Mouse (Mus musculus) embryonic stem cell, embryonic (primary cell): ENCODE data around the gene Slc45a3.

Experiments
- CTCF ChIA-PET, 4 experiments: fragments of 300-600 bp in 2 of 4; fragments of 350-600 bp in 2 of 4; sonication (Branson Sonifier 250); formaldehyde crosslinking; loops; one replicate each; lab custom pipeline; 2022; ENCODE audit warnings: inconsistent platforms in 2 of 4; lab: Charles Lee
- POLR2A ChIA-PET, 4 experiments: fragments of 300-600 bp in 2 of 4; fragments of 350-600 bp in 2 of 4; sonication (Branson Sonifier 250); formaldehyde crosslinking; loops; one replicate each; lab custom pipeline; 2022; ENCODE audit warnings: antibody characterized with exemption in 4 of 4, inconsistent platforms in 1 of 4; lab: Charles Lee

Gene Slc45a3

GRCm38 (mm10) chr1:131962606-131963084, at the start of gene Slc45a3:
Gene Slc45a3 (plus strand): TSS chr1:131962967.
- POLR2A ChIA-PET, result interaction anchor here in 3 of 4 experiments (0.5 to 13.1 kb wide), 22 partner anchors 8 to 818 kb away, joined by 3 to 130 read pairs (median 4); partner anchors contain the start of genes Elk4 (in 1 of the 3) and Slc41a1 (in 1 of the 3)

GRCm38 (mm10) chr1:131917634-131918033, 45.1 kb upstream of the Slc45a3 start:
- CTCF ChIA-PET, result no interaction called here
- POLR2A ChIA-PET, result interaction anchor here in 2 of 4 experiments (1.0 to 1.7 kb wide), 4 partner anchors 9 to 27 kb away, joined by 3 to 20 read pairs (median 4); no protein-coding TSS in a partner anchor

More at GRCm38 (mm10) chr1:131962606-131963084, at the start of gene Slc45a3:
- CTCF ChIA-PET, result interaction anchor here (0.6 to 2.9 kb wide), 9 partner anchors 8 to 262 kb away, joined by 3 to 23 read pairs (median 5); no protein-coding TSS in a partner anchor

GRCm38 (mm10) chr1:131919052-131919451, 43.7 kb upstream of the Slc45a3 start:
- POLR2A ChIA-PET, result interaction anchor here in 3 of 4 experiments (0.6 to 3.5 kb wide), 6 partner anchors 9 to 148 kb away, joined by 3 to 23 read pairs (median 5); partner anchors contain the start of gene Nucks1 (in 1 of the 3)
- CTCF ChIA-PET, result no interaction called here

- ChIA-PET CTCF (interaction anchor here in 2 of 4 experiments (0.5 to 1.0 kb wide), 5 partner anchors 8 to 235 kb away, joined by 3 to 5 read pairs (median 3); no protein-coding TSS in a partner anchor), POLR2A (interaction anchor here in 2 of 4 experiments (0.7 to 1.4 kb wide), 10 partner anchors 8 to 36 kb away, joined by 3 to 10 read pairs (median 5); no protein-coding TSS in a partner anchor)
Observed at GRCm38 (mm10) chr1:131922100-131922499, 40.7 kb upstream of the Slc45a3 start.

DNA sequence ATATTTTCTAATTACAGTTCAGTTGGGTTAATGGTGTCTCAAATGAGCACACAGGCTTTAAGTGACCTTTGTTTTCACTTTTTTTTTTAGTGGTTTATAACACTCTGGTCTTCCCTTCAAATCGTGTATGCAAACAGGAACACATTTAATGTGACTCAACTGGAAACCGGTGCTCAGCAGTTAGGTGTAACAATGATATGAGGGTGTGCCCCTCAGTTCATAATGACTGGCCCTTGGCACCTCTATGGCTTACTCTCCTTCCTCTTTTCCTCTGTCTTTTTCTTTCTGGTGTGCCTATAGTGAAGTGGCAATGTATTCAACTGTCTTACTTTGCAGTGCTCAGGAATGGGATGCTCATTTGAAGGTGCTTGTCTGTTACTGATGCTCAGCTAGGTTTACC, 29.3 kb upstream of the Slc45a3 start:
- CTCF ChIA-PET, result interaction anchor here in 1 of 4 experiments (2.2 kb wide), 1 partner anchor 48 kb away, joined by 5 read pairs; no protein-coding TSS in a partner anchor
- POLR2A ChIA-PET, result interaction anchor here in 2 of 4 experiments (0.9 to 2.6 kb wide), 11 partner anchors 9 to 49 kb away, joined by 3 to 15 read pairs (median 5); partner anchors contain the start of gene Nucks1 (in 1 of the 2)

DNA sequence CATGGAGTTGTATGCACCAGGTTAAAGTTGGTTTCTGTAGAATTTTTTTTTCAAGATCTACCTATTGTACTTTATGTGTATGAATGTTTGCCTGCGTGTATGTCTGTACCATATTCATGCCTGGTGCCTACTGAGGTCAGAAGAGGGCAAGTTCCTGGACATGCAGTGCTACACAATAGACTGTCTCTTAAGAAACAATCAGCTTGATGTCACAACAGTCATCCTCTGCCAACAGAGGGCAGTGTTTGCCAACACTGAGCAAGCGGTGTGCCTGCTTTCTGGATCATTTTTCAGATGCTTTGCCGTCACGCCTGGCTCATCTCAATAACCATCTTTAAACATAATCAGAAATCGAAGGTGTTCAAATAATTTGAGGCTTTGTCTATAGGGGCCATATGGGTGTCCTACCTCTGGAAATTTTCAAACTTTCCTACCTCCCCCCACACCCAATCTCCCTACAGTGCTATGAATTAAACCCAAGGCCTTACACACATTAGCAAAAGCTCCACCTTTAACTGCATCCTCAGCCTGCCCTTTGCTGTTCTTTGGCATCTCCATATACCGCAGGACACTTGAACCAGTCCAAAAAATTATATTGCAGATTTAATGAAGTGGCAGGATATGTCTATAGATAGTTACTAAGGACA, 25.0 kb upstream of the Slc45a3 start:
- CTCF ChIA-PET, result interaction anchor here (0.6 to 3.4 kb wide), 29 partner anchors 8 to 788 kb away, joined by 3 to 55 read pairs (median 4); no protein-coding TSS in a partner anchor
- POLR2A ChIA-PET, result interaction anchor here (0.6 to 4.1 kb wide), 19 partner anchors 8 to 109 kb away, joined by 3 to 30 read pairs (median 4); no protein-coding TSS in a partner anchor

DNA sequence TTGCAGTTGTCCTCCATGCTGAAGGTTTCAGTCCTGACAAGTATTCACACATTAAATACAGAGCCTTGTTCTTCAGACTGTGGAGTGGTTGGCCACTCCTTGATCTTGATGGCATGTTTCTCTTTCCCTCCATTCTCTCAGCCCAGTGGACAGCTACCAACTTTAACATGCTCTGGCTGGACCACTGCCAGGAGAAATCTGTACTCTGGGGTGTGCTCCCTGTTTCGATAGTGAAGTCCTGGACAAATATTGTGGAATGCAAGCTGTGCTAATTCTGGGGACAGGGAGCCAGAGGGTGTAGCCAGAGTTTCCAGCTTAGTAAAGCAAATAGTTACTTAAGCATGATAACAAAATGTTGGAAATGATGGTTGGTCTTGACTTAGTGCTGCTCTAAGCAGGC, 24.0 kb upstream of the Slc45a3 start:
- ChIA-PET POLR2A (interaction anchor here (0.6 to 4.1 kb wide), 18 partner anchors 9 to 255 kb away, joined by 3 to 30 read pairs (median 4); no protein-coding TSS in a partner anchor), CTCF (interaction anchor here (0.5 to 3.4 kb wide), 9 partner anchors 12 to 89 kb away, joined by 3 to 55 read pairs (median 4); no protein-coding TSS in a partner anchor)

DNA sequence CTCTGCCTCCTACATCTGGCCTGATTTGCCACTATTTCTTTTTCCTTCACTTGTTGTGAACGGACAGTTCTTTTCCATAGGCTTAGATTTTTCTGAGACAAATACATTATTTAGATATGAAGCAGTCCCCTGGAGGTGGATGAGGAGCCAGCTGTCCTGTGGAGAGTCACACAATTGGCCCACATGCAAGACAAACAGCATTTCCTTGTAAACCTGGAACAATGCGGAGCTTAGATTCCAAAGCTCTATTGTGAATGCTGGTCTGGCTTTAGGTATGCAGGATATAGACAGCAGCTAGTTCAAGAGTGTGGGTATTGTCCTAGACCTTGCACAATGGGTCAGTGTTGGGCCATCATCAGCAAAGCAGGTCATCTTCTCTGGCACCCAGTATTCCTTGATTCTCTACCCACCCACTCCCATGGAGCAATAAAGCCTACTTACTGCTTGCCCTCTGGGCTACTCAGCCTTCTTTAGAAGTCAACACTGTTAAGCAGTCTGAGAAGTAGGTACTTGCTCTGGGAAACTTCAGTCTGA, 22.0 kb upstream of the Slc45a3 start:
- CTCF ChIA-PET, result interaction anchor here in 2 of 4 experiments (0.5 to 1.3 kb wide), 2 partner anchors 41 to 313 kb away, joined by 5 read pairs; no protein-coding TSS in a partner anchor
- POLR2A ChIA-PET, result interaction anchor here (0.5 to 13.4 kb wide), 27 partner anchors 8 to 1079 kb away, joined by 3 to 130 read pairs (median 5); partner anchors contain the start of genes Elk4 (in 2 of the 4), Slc45a3 (in 2 of the 4) and Nucks1 (in 1 of the 4)

DNA sequence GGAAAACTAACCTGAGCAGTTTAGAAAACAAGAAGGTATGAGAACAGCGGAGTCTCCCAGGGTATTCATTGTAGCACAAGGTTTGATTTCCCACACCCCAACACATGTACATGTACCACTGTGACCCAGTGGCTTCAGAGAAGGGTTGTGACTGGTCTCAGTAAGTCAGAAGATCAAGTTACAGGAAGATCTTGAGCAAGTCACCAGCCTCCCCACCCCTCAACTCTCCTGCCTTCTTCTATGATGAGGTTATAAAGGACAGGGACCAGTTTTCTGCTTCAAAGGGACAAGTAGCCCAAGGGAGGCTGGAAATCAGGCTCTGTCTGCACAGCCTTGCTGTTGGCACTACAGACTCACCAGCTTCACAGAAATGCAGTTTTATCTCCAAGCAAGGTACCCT, 21.3 kb upstream of the Slc45a3 start:
- ChIA-PET POLR2A (interaction anchor here in 3 of 4 experiments (1.4 to 13.4 kb wide), 15 partner anchors 12 to 210 kb away, joined by 3 to 130 read pairs (median 6); partner anchors contain the start of genes Slc45a3 (in 2 of the 3) and Elk4 (in 1 of the 3)), CTCF (interaction anchor here in 1 of 4 experiments (1.3 kb wide), 1 partner anchor 40 kb away, joined by 5 read pairs; no protein-coding TSS in a partner anchor)

DNA sequence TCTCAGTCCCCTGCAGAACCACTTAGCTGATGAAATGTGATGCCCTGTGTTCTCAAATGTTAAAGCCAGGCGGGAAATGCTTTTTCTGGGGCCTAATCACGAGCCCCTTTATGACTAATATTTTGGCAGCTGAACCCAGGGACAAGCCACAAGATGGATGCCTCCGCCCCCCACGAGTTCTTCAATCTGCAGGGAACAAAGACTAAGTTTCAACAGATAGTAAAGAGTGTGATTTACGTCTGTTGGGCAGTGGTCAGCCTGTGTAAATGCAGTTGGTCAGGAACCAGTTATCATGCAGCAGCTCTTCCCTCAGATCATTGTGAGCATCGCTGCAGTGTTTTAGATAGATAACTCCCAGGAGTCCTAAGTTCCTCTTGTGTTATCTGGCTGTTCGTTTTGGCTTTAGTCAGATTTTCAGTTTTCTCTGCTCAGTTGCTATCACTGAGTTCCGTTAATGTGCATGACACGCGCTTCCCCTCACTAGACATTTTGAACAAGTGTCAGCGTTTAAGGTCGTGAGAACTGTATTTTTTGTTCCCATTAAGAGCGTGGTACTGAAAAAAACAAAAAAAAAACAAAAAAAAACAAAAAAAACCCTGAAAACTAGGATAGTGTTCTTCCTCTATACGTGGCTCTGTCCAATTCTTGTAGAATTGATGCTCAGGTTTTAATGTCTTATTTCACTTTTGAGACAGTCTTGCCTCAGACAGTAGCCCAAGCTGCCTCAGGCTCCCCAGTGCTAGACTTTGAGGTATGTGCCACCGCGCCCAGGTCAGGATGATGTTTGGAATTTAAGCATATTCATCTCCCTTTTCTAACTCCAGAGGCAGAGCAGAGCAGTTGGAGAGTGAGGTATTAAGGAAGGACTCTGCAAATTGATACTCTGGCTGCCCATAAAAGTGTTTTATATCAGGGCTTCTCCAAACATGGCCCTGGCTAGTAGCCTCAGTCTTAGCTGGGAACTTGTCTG, 19.9 kb upstream of the Slc45a3 start:
- CTCF ChIA-PET, result interaction anchor here in 1 of 4 experiments (0.7 kb wide), 1 partner anchor 46 kb away, joined by 4 read pairs; no protein-coding TSS in a partner anchor
- POLR2A ChIA-PET, result interaction anchor here in 3 of 4 experiments (0.7 to 13.4 kb wide), 10 partner anchors 10 to 139 kb away, joined by 3 to 130 read pairs (median 4); partner anchors contain the start of gene Slc45a3 (in 1 of the 3)

DNA sequence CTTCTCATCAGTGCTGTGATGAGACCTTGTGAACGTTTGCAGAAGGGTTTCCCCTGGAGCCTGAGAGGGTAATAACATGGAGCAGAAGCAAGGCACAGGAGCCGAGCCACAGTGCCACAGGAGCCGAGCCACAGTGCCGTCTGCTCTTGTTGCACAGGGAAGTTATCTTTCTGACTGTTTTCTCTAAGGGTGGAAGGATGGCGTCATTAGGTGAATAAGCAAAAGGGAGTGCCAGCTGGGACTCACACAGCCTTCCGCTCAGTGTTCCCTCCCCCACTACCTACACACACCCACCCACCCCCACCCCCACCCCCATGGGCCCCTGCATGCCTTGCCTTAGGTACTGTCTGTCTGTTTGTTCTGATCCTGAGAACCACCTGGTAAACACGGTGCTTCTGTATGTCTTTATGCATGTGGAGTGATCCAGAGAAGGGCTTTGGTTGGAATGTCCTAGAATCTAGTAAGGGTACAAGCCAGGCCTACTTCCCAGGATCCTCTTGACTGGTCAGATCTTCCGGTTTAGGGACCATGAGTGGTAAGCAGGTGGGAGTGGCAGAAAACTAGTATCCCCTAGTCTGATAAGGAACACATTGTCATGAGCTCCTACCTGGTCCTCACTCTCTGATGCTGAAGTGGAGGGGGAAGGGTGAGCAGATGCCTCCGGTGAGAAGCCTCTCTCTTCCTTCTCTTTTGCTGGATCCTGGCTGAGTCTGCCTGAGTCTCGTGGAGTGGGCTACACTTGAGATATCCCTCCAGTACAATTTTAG, 16.9 kb upstream of the Slc45a3 start:
- ChIA-PET POLR2A (interaction anchor here in 3 of 4 experiments (0.5 to 13.4 kb wide), 16 partner anchors 10 to 793 kb away, joined by 3 to 130 read pairs (median 4); partner anchors contain the start of genes Nucks1 (in 1 of the 3), Slc41a1 (in 1 of the 3) and Slc45a3 (in 1 of the 3)), CTCF (interaction anchor here in 2 of 4 experiments (1.0 to 4.6 kb wide), 3 partner anchors 8 to 36 kb away, joined by 5 to 26 read pairs (median 5); no protein-coding TSS in a partner anchor)

GRCm38 (mm10) chr1:131946462-131947215, 16.1 kb upstream of the Slc45a3 start:
- ChIA-PET POLR2A (interaction anchor here (0.6 to 13.4 kb wide), 20 partner anchors 8 to 1200 kb away, joined by 3 to 130 read pairs (median 4); partner anchors contain the start of genes Nucks1 (in 2 of the 4), Slc41a1 (in 1 of the 4) and Slc45a3 (in 1 of the 4)), CTCF (interaction anchor here in 3 of 4 experiments (0.6 to 4.6 kb wide), 5 partner anchors 9 to 183 kb away, joined by 5 to 26 read pairs (median 6); no protein-coding TSS in a partner anchor)

DNA sequence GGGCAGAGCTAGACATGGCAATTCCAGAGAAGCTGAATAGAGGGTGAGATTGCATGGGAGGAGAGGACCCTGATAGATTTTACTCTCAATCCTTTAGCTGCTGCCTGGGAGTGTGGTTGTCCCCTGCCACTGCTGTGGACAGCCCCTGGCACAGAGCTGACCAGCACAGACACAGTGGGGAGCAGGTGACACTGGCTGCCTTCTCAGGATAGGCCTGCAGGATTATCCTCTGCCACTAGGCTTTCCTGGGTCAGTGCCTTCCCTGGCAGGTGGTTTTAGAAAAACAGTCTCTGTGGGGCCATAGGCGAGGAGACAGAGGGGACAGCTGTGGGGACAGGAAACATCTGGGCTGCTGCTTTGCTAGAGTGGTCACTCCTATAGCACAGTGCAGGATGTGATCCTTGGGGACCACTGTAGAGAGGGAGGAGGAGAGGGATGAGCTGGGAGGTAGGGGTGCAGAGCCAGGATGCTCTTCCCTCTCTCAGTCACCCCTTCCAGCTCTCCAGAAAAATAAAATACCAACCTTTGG, 14.7 kb upstream of the Slc45a3 start:
- CTCF ChIA-PET, result interaction anchor here in 3 of 4 experiments (0.6 to 4.6 kb wide), 8 partner anchors 9 to 42 kb away, joined by 3 to 26 read pairs (median 4); no protein-coding TSS in a partner anchor
- POLR2A ChIA-PET, result interaction anchor here in 3 of 4 experiments (0.5 to 13.4 kb wide), 22 partner anchors 8 to 420 kb away, joined by 3 to 130 read pairs (median 4); partner anchors contain the start of genes Fam72a (in 1 of the 3), Nucks1 (in 1 of the 3) and Slc45a3 (in 1 of the 3)

DNA sequence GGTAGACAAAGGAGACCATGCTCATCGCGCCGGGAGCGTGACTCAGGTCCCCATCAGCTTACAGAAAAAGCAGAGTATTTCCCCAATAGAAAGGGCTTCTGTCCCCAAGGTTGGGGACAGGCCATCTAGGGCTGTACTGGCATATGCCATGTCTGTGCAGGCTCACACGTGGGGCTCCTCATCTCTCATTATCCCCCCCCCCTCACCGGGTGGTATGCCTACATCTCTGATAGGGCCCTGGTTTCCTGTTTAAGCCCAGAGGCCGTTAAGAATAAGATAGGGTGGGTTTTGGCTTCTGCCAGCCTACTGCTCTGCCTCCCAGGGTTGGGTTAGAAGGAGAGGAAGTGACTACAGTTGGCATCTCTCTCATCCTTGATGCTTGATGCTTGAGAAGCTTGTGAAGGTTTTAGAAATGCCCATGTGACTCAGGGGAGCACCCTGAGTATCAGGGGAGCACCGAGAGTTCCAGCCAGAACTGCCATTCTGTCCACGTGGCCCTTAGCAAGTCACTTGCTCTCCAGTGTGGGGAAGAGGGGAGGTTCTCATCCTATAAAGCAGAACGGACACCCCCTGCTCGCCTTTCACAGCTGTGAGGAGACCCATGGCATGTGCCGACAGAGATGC, 8.4 kb upstream of the Slc45a3 start:
- POLR2A ChIA-PET, result interaction anchor here in 3 of 4 experiments (0.9 to 4.8 kb wide), 9 partner anchors 9 to 26 kb away, joined by 3 to 44 read pairs (median 6); partner anchors contain the start of gene Slc45a3 (in 1 of the 3)
- CTCF ChIA-PET, result interaction anchor here (1.0 to 4.1 kb wide), 7 partner anchors 9 to 201 kb away, joined by 3 to 20 read pairs (median 3); no protein-coding TSS in a partner anchor
